Mouse (Mus musculus) E14TG2a.4 (cell line): ENCODE measurements around the gene Napa.

Source experiments
- CTCF ChIP-seq: conservative IDR thresholded peaks from 2 replicates; pipeline ENCODE4 v1.5.1; 2014; ENCODE audit warnings: low read length
- POU5F1 ChIP-seq: IDR thresholded peaks from 2 replicates; pipeline ENCODE4 v1.6.1; 2014; ENCODE audit warnings: low read length, borderline replicate concordance

GRCm38 (mm10) chr7:16120262-16120600, 22.0 kb downstream of the Napa start:
- TF ChIP-seq CTCF (no peak), POU5F1 (no peak)
